Mouse (Mus musculus): ENCODE measurements around the gene Gabrd. TPM values are rescaled to one million over a fixed set of nuclear protein-coding genes. Genes with fewer than 3 reads are reported as not detected.
"Not testable (repeated sequence)": the region's sequence is repeated elsewhere in the genome, so short reads cannot be mapped to it uniquely, and the experiment has no call there.

Gabrd gene
- total RNA-seq (2021) = 10 to 100 TPM; 73.4 to 78.2 TPM

GRCm38 (mm10) chr4:155397511-155398221 lies at the start of gene Gabrd:
TSS of gene Gabrd (minus strand) at chr4:155398112.
- intact Hi-C loops (cut with DNase I) = loop anchor here (5.0 kb wide), 1 partner anchor 90 kb away; no protein-coding TSS in a partner anchor
- DNase-seq (ENCODE audit: low spot score in 2 of 2) = peak; percentile 64 to 65

- intact Hi-C loops (cut with DNase I) = no loop called here
- no peak for DNase-seq (ENCODE audit: low spot score in 2 of 2)
Measured at GRCm38 (mm10) chr4:155442808-155443207, 44.9 kb upstream of the Gabrd start.

- intact Hi-C loops (cut with DNase I) = no loop called here
- no peak for DNase-seq (ENCODE audit: low spot score in 2 of 2)
Measured at GRCm38 (mm10) chr4:155433993-155434392, 36.1 kb upstream of the Gabrd start.

GRCm38 (mm10) chr4:155432358-155432757 lies 34.4 kb upstream of the Gabrd start:
- intact Hi-C loops (cut with DNase I) = no loop called here
- DNase-seq (ENCODE audit: low spot score in 2 of 2) = peak in 1 of 2 experiments; percentile 63

GRCm38 (mm10) chr4:155429202-155429601 lies 31.3 kb upstream of the Gabrd start:
- intact Hi-C loops (cut with DNase I) = no loop called here
- no peak for DNase-seq (ENCODE audit: low spot score in 2 of 2)

GRCm38 (mm10) chr4:155428442-155428841 lies 30.5 kb upstream of the Gabrd start:
- intact Hi-C loops (cut with DNase I) = no loop called here
- DNase-seq (ENCODE audit: low spot score in 2 of 2) = no peak

GRCm38 (mm10) chr4:155426272-155426671 lies 28.4 kb upstream of the Gabrd start:
- intact Hi-C loops (cut with DNase I) = no loop called here
- no peak for DNase-seq (ENCODE audit: low spot score in 2 of 2)

- intact Hi-C loops (cut with DNase I) = no loop called here
- no peak for DNase-seq (ENCODE audit: low spot score in 2 of 2)
Measured at GRCm38 (mm10) chr4:155423988-155424387, 26.1 kb upstream of the Gabrd start.

GRCm38 (mm10) chr4:155421412-155422370 lies 23.8 kb upstream of the Gabrd start:
- DNase-seq (ENCODE audit: low spot score in 2 of 2); intact Hi-C loops (cut with DNase I): not testable (repeated sequence)

GRCm38 (mm10) chr4:155420137-155420536 lies 22.2 kb upstream of the Gabrd start:
- no peak for DNase-seq (ENCODE audit: low spot score in 2 of 2)
- intact Hi-C loops (cut with DNase I) = no loop called here

- intact Hi-C loops (cut with DNase I) = no loop called here
Measured at GRCm38 (mm10) chr4:155414656-155415235, 16.8 kb upstream of the Gabrd start.

GRCm38 (mm10) chr4:155413641-155414335 lies 15.9 kb upstream of the Gabrd start:
- no peak for DNase-seq (ENCODE audit: low spot score in 2 of 2)
- intact Hi-C loops (cut with DNase I) = no loop called here

More at GRCm38 (mm10) chr4:155414656-155415235, 16.8 kb upstream of the Gabrd start:
- no peak for DNase-seq (ENCODE audit: low spot score in 2 of 2)

GRCm38 (mm10) chr4:155412124-155412523 lies 14.2 kb upstream of the Gabrd start:
- no peak for DNase-seq (ENCODE audit: low spot score in 2 of 2)
- intact Hi-C loops (cut with DNase I) = no loop called here

GRCm38 (mm10) chr4:155409058-155409776 lies 11.3 kb upstream of the Gabrd start, which contains the start of gene Cfap74:
TSS of gene Cfap74 (plus strand) at chr4:155409190.
- DNase-seq (ENCODE audit: low spot score in 2 of 2) = peak; percentile 88 to 94
- intact Hi-C loops (cut with DNase I) = loop anchor here (2.0 kb wide), 1 partner anchor 40 kb away; no protein-coding TSS in a partner anchor

- DNase-seq (ENCODE audit: low spot score in 2 of 2) = no peak
- intact Hi-C loops (cut with DNase I) = loop anchor here (2.0 kb wide), 1 partner anchor 40 kb away; no protein-coding TSS in a partner anchor
Measured at GRCm38 (mm10) chr4:155408695-155409057, 10.8 kb upstream of the Gabrd start.

GRCm38 (mm10) chr4:155402489-155402888 lies 4.6 kb upstream of the Gabrd start:
- peak in 1 of 2 experiments; percentile 62 for DNase-seq (ENCODE audit: low spot score in 2 of 2)
- intact Hi-C loops (cut with DNase I) = no loop called here

- intact Hi-C loops (cut with DNase I) = no loop called here
Measured at GRCm38 (mm10) chr4:155401121-155401520, 3.2 kb upstream of the Gabrd start.

GRCm38 (mm10) chr4:155398222-155398540 lies 269 bp upstream of the Gabrd start:
- intact Hi-C loops (cut with DNase I) = loop anchor here (5.0 kb wide), 1 partner anchor 91 kb away; no protein-coding TSS in a partner anchor
- DNase-seq (ENCODE audit: low spot score in 2 of 2) = no peak

More at GRCm38 (mm10) chr4:155401121-155401520, 3.2 kb upstream of the Gabrd start:
- no peak for DNase-seq (ENCODE audit: low spot score in 2 of 2)

GRCm38 (mm10) chr4:155396751-155397150 lies 1.2 kb downstream of the Gabrd start:
- DNase-seq (ENCODE audit: low spot score in 2 of 2) = no peak
- intact Hi-C loops (cut with DNase I) = loop anchor here (5.0 kb wide), 1 partner anchor 89 kb away; no protein-coding TSS in a partner anchor
